Mouse (Mus musculus) ES-Bruce4 (cell line): ENCODE results near the gene Gpm6a. TPM values are rescaled to one million over a fixed set of nuclear protein-coding genes. Genes with fewer than 3 reads are reported as not detected.

Source experiments
- H3K27ac ChIP-seq: 2 replicates; pipeline ENCODE4 v1.5.1; 2012; ENCODE audit warnings: low read length, inconsistent platforms; ENCODE audit not compliant: insufficient read depth
- H3K27me3 ChIP-seq: 2 replicates; pipeline ENCODE4 v1.6.1; 2012; ENCODE audit warnings: mild to moderate bottlenecking, low read length, inconsistent platforms; ENCODE audit not compliant: control insufficient read depth, poor library complexity, insufficient read depth, severe bottlenecking
- H3K36me3 ChIP-seq: 2 replicates; pipeline ENCODE4 v1.6.1; 2012; ENCODE audit warnings: inconsistent platforms, mild to moderate bottlenecking, low read length, moderate library complexity; ENCODE audit not compliant: control insufficient read depth, poor library complexity, insufficient read depth, severe bottlenecking
- H3K4me1 ChIP-seq: one replicate; pipeline ENCODE4 v1.8.1; 2011; ENCODE audit warnings: low read length; ENCODE audit not compliant: control insufficient read depth, insufficient read depth
- H3K4me3 ChIP-seq: 2 replicates; pipeline ENCODE4 v1.5.1; 2011; ENCODE audit warnings: low read depth, mild to moderate bottlenecking, low read length
- H3K9ac ChIP-seq: 2 replicates; pipeline ENCODE4 v1.6.1; 2012; ENCODE audit warnings: low read depth, mild to moderate bottlenecking, inconsistent platforms; ENCODE audit not compliant: poor library complexity, severe bottlenecking
- H3K9me3 ChIP-seq: replicated peaks from 2 replicates; pipeline ENCODE4 v1.6.1; 2012; ENCODE audit warnings: mild to moderate bottlenecking, low read length, inconsistent platforms; ENCODE audit not compliant: control insufficient read depth, poor library complexity, insufficient read depth, severe bottlenecking
- CTCF ChIP-seq: IDR thresholded peaks from one replicate; pipeline ENCODE4 v1.8.1; 2011; ENCODE audit warnings: low read depth, low read length
- EP300 ChIP-seq: IDR thresholded peaks from 2 replicates; pipeline ENCODE4 v1.6.1; 2011; ENCODE audit warnings: low read depth, low read length; ENCODE audit not compliant: insufficient read depth
- POLR2A ChIP-seq: IDR thresholded peaks from one replicate; pipeline ENCODE4 v1.8.1; 2011; ENCODE audit warnings: low read length; ENCODE audit not compliant: insufficient read depth
- polyA plus RNA-seq: library from polyadenylated mRNA; stranded (reverse); fragments of >200 nt; gene quantifications from 2 replicates; pipeline ENCODE4 v1.2.4, GENCODE M21; 2011; ENCODE audit warnings: low read depth; ENCODE audit not compliant: missing spikeins, insufficient read depth, insufficient read length

The Gpm6a gene
- polyA plus RNA-seq, 1 experiment, result 0.61 TPM

GRCm38 (mm10) chr8:54989093-54989492, 34.5 kb downstream of the Gpm6a start:
- Histone ChIP-seq H3K9ac (no peak overlapping the region), H3K4me3 (no peak overlapping the region), H3K4me1 (no peaks in the 10 kb centered on the region), H3K9me3 (no peaks in the 10 kb centered on the region), H3K36me3 (no peaks in the 10 kb centered on the region), H3K27me3 (no peaks in the 10 kb centered on the region), H3K27ac (no peak overlapping the region)
- TF ChIP-seq EP300 (no peak), POLR2A (no peak), CTCF (no peak)

GRCm38 (mm10) chr8:54991840-54992609, 37.4 kb downstream of the Gpm6a start:
- H3K9ac ChIP-seq, result no peak overlapping the region
- no peaks in the 10 kb centered on the region for H3K9me3 ChIP-seq
- H3K27ac ChIP-seq, result no peak overlapping the region
- H3K4me1 ChIP-seq, result no peaks in the 10 kb centered on the region
- H3K27me3 ChIP-seq, result no peaks in the 10 kb centered on the region
- no peak overlapping the region for H3K4me3 ChIP-seq
- TF ChIP-seq CTCF, result no peak
- no peak for TF ChIP-seq EP300
- no peak for TF ChIP-seq POLR2A
- H3K36me3 ChIP-seq, result no peaks in the 10 kb centered on the region

DNA sequence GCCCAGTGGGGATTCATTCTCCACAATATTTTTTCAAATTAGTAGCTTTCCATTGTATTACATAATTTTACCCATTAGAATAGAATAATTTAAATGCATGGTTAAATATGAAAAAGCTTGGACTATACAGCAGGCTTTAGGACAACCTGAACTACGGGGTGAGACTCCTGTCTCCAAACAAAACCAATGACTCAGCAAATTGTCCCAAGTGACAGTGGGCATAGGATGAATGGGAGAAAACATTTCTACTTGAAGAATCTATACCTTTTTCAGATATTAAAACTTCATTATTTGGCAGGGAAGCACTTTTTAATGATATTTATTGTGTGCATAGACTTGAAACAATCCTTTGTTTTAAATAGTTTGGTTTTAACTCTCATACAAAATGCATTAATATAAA, 41.0 kb downstream of the Gpm6a start:
- no peaks in the 10 kb centered on the region for H3K36me3 ChIP-seq
- H3K27ac ChIP-seq, result no peak overlapping the region
- H3K4me3 ChIP-seq, result no peak overlapping the region
- TF ChIP-seq POLR2A, result no peak
- H3K9me3 ChIP-seq, result no peaks in the 10 kb centered on the region
- no peaks in the 10 kb centered on the region for H3K27me3 ChIP-seq
- H3K9ac ChIP-seq, result no peak overlapping the region
- H3K4me1 ChIP-seq, result no peaks in the 10 kb centered on the region

GRCm38 (mm10) chr8:55002398-55002797, 47.8 kb downstream of the Gpm6a start:
- Histone ChIP-seq H3K4me3 (no peak overlapping the region), H3K27me3 (no peaks in the 10 kb centered on the region), H3K4me1 (no peaks in the 10 kb centered on the region), H3K36me3 (no peaks in the 10 kb centered on the region), H3K27ac (no peak overlapping the region), H3K9ac (no peak overlapping the region), H3K9me3 (no peaks in the 10 kb centered on the region)
- no peak for TF ChIP-seq POLR2A
- TF ChIP-seq EP300, result no peak
- TF ChIP-seq CTCF, result no peak

DNA sequence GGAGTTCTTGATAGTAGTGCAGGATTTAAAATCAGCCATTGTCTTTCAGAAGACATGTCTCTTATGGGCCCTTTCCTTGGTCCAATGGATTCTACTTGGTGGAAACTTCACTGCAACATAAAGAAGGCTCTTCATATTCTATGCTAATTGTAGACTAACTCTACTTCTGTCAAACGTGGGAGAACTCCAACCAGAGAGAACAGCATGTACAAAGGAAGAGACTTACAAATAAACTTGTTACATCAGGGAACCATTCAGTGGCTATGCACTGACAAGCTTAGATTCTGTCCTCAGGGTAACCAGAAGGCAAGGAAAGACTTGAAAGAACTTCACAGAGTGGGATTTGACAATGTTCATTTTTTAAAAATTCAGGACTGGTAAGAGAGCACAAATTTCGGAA, 48.3 kb downstream of the Gpm6a start:
- Histone ChIP-seq H3K4me1 (no peaks in the 10 kb centered on the region), H3K36me3 (no peaks in the 10 kb centered on the region), H3K27me3 (no peaks in the 10 kb centered on the region), H3K27ac (no peak overlapping the region), H3K9me3 (no peaks in the 10 kb centered on the region), H3K4me3 (no peak overlapping the region), H3K9ac (no peak overlapping the region)
- no peak for TF ChIP-seq EP300
- TF ChIP-seq CTCF, result no peak
- TF ChIP-seq POLR2A, result no peak

- Histone ChIP-seq H3K36me3 (no peaks in the 10 kb centered on the region), H3K9me3 (no peaks in the 10 kb centered on the region), H3K27me3 (no peaks in the 10 kb centered on the region), H3K9ac (no peak overlapping the region), H3K27ac (no peak overlapping the region), H3K4me3 (no peak overlapping the region), H3K4me1 (no peaks in the 10 kb centered on the region)
- TF ChIP-seq POLR2A (no peak), EP300 (no peak), CTCF (no peak)
Measured at GRCm38 (mm10) chr8:55012228-55012627, 57.6 kb downstream of the Gpm6a start.
